Mouse (Mus musculus): ENCODE data around the gene Ntrk1.

DNA sequence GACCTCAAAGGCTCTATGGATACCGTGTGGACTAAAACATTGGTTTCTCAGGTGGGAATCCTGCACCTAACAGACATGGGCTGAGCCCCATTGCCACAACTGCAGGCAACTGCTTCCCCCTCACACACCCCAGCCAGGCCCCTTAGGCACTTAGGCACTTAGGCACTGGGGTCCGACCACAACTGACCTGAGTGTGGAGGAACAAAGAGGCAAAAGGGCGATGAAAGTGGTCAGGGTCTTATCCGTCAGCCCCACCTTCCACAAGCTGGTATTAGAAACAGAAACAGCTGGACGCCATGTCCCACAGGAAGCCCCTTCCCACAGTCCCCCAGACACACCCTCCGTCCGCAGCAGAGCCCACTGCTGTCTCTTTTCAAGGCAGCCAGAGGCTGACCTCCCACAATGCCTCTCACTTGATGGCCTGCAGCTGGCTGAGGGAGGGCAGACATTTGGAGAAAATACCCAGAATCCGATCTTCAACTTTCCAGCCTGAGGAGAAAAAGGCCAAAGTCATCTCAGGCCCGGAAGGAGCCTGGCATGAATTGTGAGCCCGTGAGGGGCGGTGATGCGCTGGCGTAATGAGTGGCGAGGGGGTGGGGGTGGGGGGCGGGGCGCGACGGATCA lies 49.8 kb downstream of the Ntrk1 start:
- no peak for TF ChIP-seq CTCF (IDR thresholded peaks at IDR 0.05; ENCODE audit: insufficient read depth, low read depth, low read length)
- TF ChIP-seq POLR2A (IDR thresholded peaks at IDR 0.05; ENCODE audit: insufficient read depth, low read depth, low read length): no peak

Measured in olfactory bulb, adult 2 months (tissue).